Mouse (Mus musculus): ENCODE results near the gene Cmtm6. TPM values are rescaled to one million over a fixed set of nuclear protein-coding genes. Genes with fewer than 3 reads are reported as not detected.
A peak's percentile ranks its signal among the peaks of the same experiment; 100 is the strongest.

The Cmtm6 gene
- polyA plus RNA-seq, 2 experiments = 10.8 to 20.1 TPM

DNA sequence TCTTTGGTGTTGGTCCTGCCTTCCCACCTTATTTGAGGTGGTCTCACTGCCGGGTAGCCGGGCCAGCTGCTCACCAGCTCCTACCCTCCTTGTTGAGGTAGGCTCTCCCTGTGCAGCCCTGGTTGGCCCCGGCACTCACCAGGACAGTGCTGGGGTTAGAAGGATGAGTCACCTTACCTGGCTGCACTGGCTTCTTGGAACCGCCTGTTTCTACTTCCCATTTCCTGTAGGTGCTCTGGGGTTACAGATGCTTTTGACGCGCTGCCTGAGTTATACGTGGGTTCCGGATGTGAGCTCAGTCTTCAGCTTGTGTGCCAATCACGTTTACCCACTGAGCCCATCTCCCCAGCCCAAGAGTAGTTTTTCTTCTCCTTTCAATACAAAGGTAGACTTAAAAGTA lies 9.4 kb downstream of the Cmtm6 start:
- Histone ChIP-seq H3K9ac (replicated peaks) (no peak overlapping the region), H3K4me1 (replicated peaks; ENCODE audit: control insufficient read depth in 2 of 2, insufficient read depth in 2 of 2, low read length in 1 of 2) (peaks cover 0 to 18% of the 10 kb centered on the region in 2 experiments; a peak in 2 of 4 replicates), H3K27me3 (ENCODE audit: control insufficient read depth, insufficient read depth, low read length) (no peaks in the 10 kb centered on the region), H3K4me3 (ENCODE audit: insufficient read depth in 1 of 2, low read depth in 2 of 2, low read length in 2 of 2) (no peak overlapping the region), H3K9me3 (ENCODE audit: control insufficient read depth, low read length) (no peaks in the 10 kb centered on the region), H3K36me3 (replicated peaks; ENCODE audit: control insufficient read depth, insufficient read depth, low read depth) (no peaks in the 10 kb centered on the region; the same call in 1 of the 2 replicates), H3K4me2 (ENCODE audit: low read depth) (no peak overlapping the region), H3K27ac (no peak overlapping the region)
- no peak for ATAC-seq (ENCODE audit: insufficient read depth)
- no peak for DNase-seq (ENCODE audit: low read depth in 3 of 3, low spot score in 3 of 3)
- no peak for TF ChIP-seq EP300 (IDR thresholded peaks at IDR 0.05; ENCODE audit: low read depth)
- WGBS (ENCODE audit: insufficient replicate concordance) = 78% methylated on average over 9 of the region's 9 CpGs

DNA sequence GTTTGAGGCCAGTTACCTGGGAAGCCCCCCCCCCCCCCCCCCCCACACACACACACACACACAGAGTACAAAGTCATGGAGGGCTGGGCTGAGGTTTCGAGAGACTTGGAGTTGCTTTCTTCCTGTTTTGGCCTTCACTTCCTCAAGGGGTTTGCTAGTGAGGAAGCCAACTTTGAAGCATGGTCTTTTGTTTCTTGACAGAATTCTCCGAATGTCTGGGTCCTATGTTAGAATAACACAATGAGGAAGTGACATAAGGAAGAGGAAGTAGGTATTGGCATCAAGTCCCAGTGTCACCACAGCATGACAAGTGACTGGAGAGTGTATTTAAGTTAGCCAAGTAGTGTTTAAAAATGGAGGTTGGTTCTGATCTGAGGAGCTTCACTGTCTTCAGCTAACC lies 11.8 kb downstream of the Cmtm6 start:
- no peak overlapping the region for H3K4me2 ChIP-seq (ENCODE audit: low read depth)
- 33% methylated on average over 2 of the region's 2 CpGs for WGBS (ENCODE audit: insufficient replicate concordance)
- H3K27me3 ChIP-seq (ENCODE audit: control insufficient read depth, insufficient read depth, low read length) = no peaks in the 10 kb centered on the region
- H3K27ac ChIP-seq = no peak overlapping the region
- no peaks in the 10 kb centered on the region for H3K9me3 ChIP-seq (ENCODE audit: control insufficient read depth, low read length)
- peaks cover 3% of the 10 kb centered on the region for H3K36me3 ChIP-seq (replicated peaks; ENCODE audit: control insufficient read depth, insufficient read depth, low read depth)
- no peak overlapping the region for H3K9ac ChIP-seq (replicated peaks)
- DNase-seq (ENCODE audit: low read depth in 3 of 3, low spot score in 3 of 3) (peak in 1 of 3 experiments; percentile 52), ATAC-seq (ENCODE audit: insufficient read depth) (no peak)
- peaks cover 0 to 6% of the 10 kb centered on the region in 2 experiments; a peak in 1 of 4 replicates for H3K4me1 ChIP-seq (replicated peaks; ENCODE audit: control insufficient read depth in 2 of 2, insufficient read depth in 2 of 2, low read length in 1 of 2)
- H3K4me3 ChIP-seq (ENCODE audit: insufficient read depth in 1 of 2, low read depth in 2 of 2, low read length in 2 of 2) = no peak overlapping the region
- no peak for TF ChIP-seq CTCF (IDR thresholded peaks at IDR 0.05; ENCODE audit: low read depth)
- no peak for TF ChIP-seq EP300 (IDR thresholded peaks at IDR 0.05; ENCODE audit: low read depth)

DNA sequence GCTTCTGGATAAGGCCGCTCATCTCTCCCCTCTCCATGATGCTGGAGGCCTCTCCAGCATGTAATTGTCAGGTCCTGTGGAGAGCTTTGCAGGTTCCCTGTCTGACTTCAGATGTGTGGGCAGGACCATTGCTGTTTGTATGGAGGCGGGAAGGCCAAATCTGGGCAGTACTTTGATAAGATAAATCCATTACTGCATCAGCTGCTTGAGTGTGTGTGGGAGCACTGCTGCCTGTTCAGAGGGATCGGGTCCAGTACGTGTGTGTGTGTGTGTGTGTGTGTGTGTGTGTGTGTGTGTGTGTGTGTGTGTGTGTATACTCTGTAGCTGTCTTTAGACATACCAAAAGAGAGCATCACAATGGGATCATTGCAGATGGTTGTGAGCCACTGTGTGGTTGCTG lies 14.2 kb downstream of the Cmtm6 start:
- no peaks in the 10 kb centered on the region for H3K27me3 ChIP-seq (ENCODE audit: control insufficient read depth, insufficient read depth, low read length)
- H3K27ac ChIP-seq = no peak overlapping the region
- WGBS (ENCODE audit: insufficient replicate concordance) = 54% methylated on average over 4 of the region's 4 CpGs
- ATAC-seq (ENCODE audit: insufficient read depth) (no peak), DNase-seq (ENCODE audit: low read depth in 3 of 3, low spot score in 3 of 3) (no peak)
- H3K9me3 ChIP-seq (ENCODE audit: control insufficient read depth, low read length) = no peaks in the 10 kb centered on the region
- H3K9ac ChIP-seq (replicated peaks) = no peak overlapping the region
- TF ChIP-seq EP300 (IDR thresholded peaks at IDR 0.05; ENCODE audit: low read depth) = no peak
- no peak for TF ChIP-seq CTCF (IDR thresholded peaks at IDR 0.05; ENCODE audit: low read depth)
- no peak overlapping the region for H3K4me3 ChIP-seq (ENCODE audit: insufficient read depth in 1 of 2, low read depth in 2 of 2, low read length in 2 of 2)
- no peak overlapping the region for H3K4me2 ChIP-seq (ENCODE audit: low read depth)
- H3K4me1 ChIP-seq (replicated peaks; ENCODE audit: control insufficient read depth in 2 of 2, insufficient read depth in 2 of 2, low read length in 1 of 2) = peaks cover 0 to 6% of the 10 kb centered on the region in 2 experiments; a peak in 1 of 4 replicates
- H3K36me3 ChIP-seq (replicated peaks; ENCODE audit: control insufficient read depth, insufficient read depth, low read depth) = peaks cover 3% of the 10 kb centered on the region

DNA sequence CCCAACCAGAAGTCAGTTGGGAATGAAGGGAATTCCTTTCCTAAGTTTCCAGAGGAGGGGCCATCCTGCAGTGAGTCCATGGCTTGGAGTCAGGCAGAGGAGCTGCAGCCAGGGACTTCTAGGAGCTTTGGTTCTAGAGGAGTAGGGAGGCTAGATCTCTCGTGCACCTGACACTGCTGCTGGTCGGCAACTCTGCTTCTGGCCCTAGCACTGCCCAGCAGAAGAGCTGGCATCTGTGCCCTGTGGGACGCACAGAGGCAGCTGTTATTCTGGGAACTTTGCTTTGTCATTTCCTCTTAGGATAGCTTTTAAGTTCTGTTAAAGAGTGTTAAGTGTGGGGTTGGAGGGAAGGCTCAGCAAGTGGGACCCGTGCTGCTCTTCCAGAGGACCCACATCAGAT lies 14.7 kb downstream of the Cmtm6 start:
- no peak for ATAC-seq (ENCODE audit: insufficient read depth)
- Histone ChIP-seq H3K4me3 (ENCODE audit: insufficient read depth in 1 of 2, low read depth in 2 of 2, low read length in 2 of 2) (no peak overlapping the region), H3K9ac (replicated peaks) (no peak overlapping the region), H3K27me3 (ENCODE audit: control insufficient read depth, insufficient read depth, low read length) (no peaks in the 10 kb centered on the region), H3K36me3 (replicated peaks; ENCODE audit: control insufficient read depth, insufficient read depth, low read depth) (peaks cover 3% of the 10 kb centered on the region), H3K4me2 (ENCODE audit: low read depth) (no peak overlapping the region), H3K4me1 (replicated peaks; ENCODE audit: control insufficient read depth in 2 of 2, insufficient read depth in 2 of 2, low read length in 1 of 2) (peaks cover 0 to 6% of the 10 kb centered on the region in 2 experiments; a peak in 1 of 4 replicates), H3K27ac (no peak overlapping the region), H3K9me3 (ENCODE audit: control insufficient read depth, low read length) (no peaks in the 10 kb centered on the region)
- WGBS (ENCODE audit: insufficient replicate concordance) = 26% methylated on average over 4 of the region's 4 CpGs
- TF ChIP-seq CTCF (IDR thresholded peaks at IDR 0.05; ENCODE audit: low read depth) (no peak), EP300 (IDR thresholded peaks at IDR 0.05; ENCODE audit: low read depth) (no peak)
- no peak for DNase-seq (ENCODE audit: low read depth in 3 of 3, low spot score in 3 of 3)

DNA sequence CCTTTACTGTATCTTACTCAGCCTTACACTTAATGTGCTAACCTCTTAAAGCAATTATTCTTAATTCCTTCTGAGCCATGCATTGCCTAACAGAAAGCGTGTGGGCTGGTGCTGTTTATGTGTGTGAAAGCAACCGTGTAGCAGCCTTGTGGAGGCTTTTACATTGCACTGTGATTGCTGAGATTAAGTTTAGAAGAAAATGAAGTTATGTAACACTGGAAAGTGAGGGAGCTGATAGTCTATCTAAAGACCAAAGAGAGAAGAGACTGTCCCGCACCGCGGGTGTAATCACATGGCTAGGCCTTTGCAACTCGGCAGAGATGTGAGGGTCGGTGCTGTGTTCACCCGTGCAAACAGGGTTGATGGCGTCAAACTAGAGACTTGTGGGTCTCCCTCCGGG lies 16.1 kb downstream of the Cmtm6 start:
- 79% methylated on average over 10 of the region's 10 CpGs for WGBS (ENCODE audit: insufficient replicate concordance)

More for the DNA sequence above, 16.1 kb downstream of the Cmtm6 start:
- Histone ChIP-seq H3K27me3 (ENCODE audit: control insufficient read depth, insufficient read depth, low read length) (no peaks in the 10 kb centered on the region), H3K27ac (no peak overlapping the region), H3K4me1 (replicated peaks; ENCODE audit: control insufficient read depth in 2 of 2, insufficient read depth in 2 of 2, low read length in 1 of 2) (peaks cover 0 to 6% of the 10 kb centered on the region in 2 experiments; a peak in 1 of 4 replicates), H3K4me2 (ENCODE audit: low read depth) (no peak overlapping the region), H3K4me3 (ENCODE audit: insufficient read depth in 1 of 2, low read depth in 2 of 2, low read length in 2 of 2) (no peak overlapping the region), H3K9ac (replicated peaks) (no peak overlapping the region), H3K36me3 (replicated peaks; ENCODE audit: control insufficient read depth, insufficient read depth, low read depth) (peaks cover 3% of the 10 kb centered on the region), H3K9me3 (ENCODE audit: control insufficient read depth, low read length) (no peaks in the 10 kb centered on the region)
- TF ChIP-seq EP300 (IDR thresholded peaks at IDR 0.05; ENCODE audit: low read depth) (no peak), CTCF (IDR thresholded peaks at IDR 0.05; ENCODE audit: low read depth) (no peak)
- ATAC-seq (ENCODE audit: insufficient read depth) = no peak
- DNase-seq (ENCODE audit: low read depth in 3 of 3, low spot score in 3 of 3) = no peak

Measured in liver, embryonic 14.5 days (tissue).